Mouse (Mus musculus) hindbrain, embryonic 12.5 days (tissue): ENCODE data around the gene Tmem63b. TPM values are rescaled to one million over a fixed set of nuclear protein-coding genes. Genes with fewer than 3 reads are reported as not detected.
"Not testable (repeated sequence)": the region's sequence is repeated elsewhere in the genome, so short reads cannot be mapped to it uniquely, and the experiment has no call there.

Experiments
- ATAC-seq: fragments of 200-750 bp; cut with Nextera tagmentation; 2 replicates; pipeline ENCODE4 v1.8.0; 2017; ENCODE audit warnings: moderate TSS enrichment; ENCODE audit not compliant: low FRiP score
- H3K27ac ChIP-seq: fragments of 300-500 bp; sonication (generic); 2 replicates; pipeline ENCODE4 v1.5.1; 2016; ENCODE audit warnings: mild to moderate bottlenecking
- H3K27me3 ChIP-seq: fragments of 300-500 bp; sonication (generic); 2 replicates; pipeline ENCODE4 v1.6.1; 2016; ENCODE audit warnings: mild to moderate bottlenecking
- H3K36me3 ChIP-seq: fragments of 300-500 bp; sonication (generic); 2 replicates; pipeline ENCODE4 v1.6.1; 2016; ENCODE audit warnings: mild to moderate bottlenecking
- H3K4me1 ChIP-seq: fragments of 300-500 bp; sonication (generic); 2 replicates; pipeline ENCODE4 v1.6.1; 2016
- H3K4me2 ChIP-seq: fragments of 300-500 bp; sonication (generic); replicated peaks from 2 replicates; pipeline ENCODE4 v1.6.1; 2016; ENCODE audit warnings: mild to moderate bottlenecking
- H3K4me3 ChIP-seq: fragments of 300-500 bp; sonication (generic); 2 replicates; pipeline ENCODE4 v1.5.1; 2016; ENCODE audit warnings: mild to moderate bottlenecking
- H3K9ac ChIP-seq: fragments of 300-500 bp; sonication (generic); 2 replicates; pipeline ENCODE4 v1.6.1; 2016; ENCODE audit warnings: mild to moderate bottlenecking, moderate library complexity
- H3K9me3 ChIP-seq: fragments of 300-500 bp; sonication (generic); replicated peaks from 2 replicates; pipeline ENCODE4 v1.6.1; 2016; ENCODE audit warnings: mild to moderate bottlenecking
- WGBS: fragments of 180-500 bp; shearing (Covaris S2); methylation state at CpG from one replicate; pipeline ENCODE4 v1.1.7; 2016; 5-methylcytosine and 5-hydroxymethylcytosine counted together
- polyA plus RNA-seq: library from polyadenylated mRNA; unstranded; fragments of >200 nt; fragmentation: Nextera tagmentation; extraction: Ambion mirVana; gene quantifications from 2 replicates; pipeline ENCODE4 v1.2.1, GENCODE M21; 2016

The Tmem63b gene
- polyA plus RNA-seq, 1 experiment from 2014 or later: 102 TPM

- 65% methylated on average over 13 of the region's 13 CpGs for WGBS
- peak overlapping the region; percentile 36; the same call in 1 of the 2 replicates for H3K4me3 ChIP-seq
- H3K36me3 ChIP-seq: no peaks in the 10 kb centered on the region
- no peaks in the 10 kb centered on the region for H3K27me3 ChIP-seq
- H3K9me3 ChIP-seq: no peaks in the 10 kb centered on the region
- no peak overlapping the region for H3K27ac ChIP-seq
- peaks cover 13% of the 10 kb centered on the region for H3K4me1 ChIP-seq
- H3K9ac ChIP-seq: no peak overlapping the region
- H3K4me2 ChIP-seq: peak overlapping the region; percentile 73
- peak; percentile 7; the same call in 1 of the 2 replicates for ATAC-seq
Measured at GRCm38 (mm10) chr17:45628885-45629855, 57.5 kb downstream of the Tmem63b start.

GRCm38 (mm10) chr17:45628160-45628559 lies 58.5 kb downstream of the Tmem63b start:
- 20% methylated on average over 3 of the region's 3 CpGs for WGBS
- no peak overlapping the region for H3K27ac ChIP-seq
- ATAC-seq: no peak

GRCm38 (mm10) chr17:45626577-45627134 lies 60.0 kb downstream of the Tmem63b start:
- no peaks in the 10 kb centered on the region for H3K36me3 ChIP-seq
- 26% methylated on average over 15 of the region's 15 CpGs for WGBS
- peaks cover 13% of the 10 kb centered on the region for H3K4me1 ChIP-seq
- no peak overlapping the region for H3K4me3 ChIP-seq
- ATAC-seq: no peak
- H3K9ac ChIP-seq: no peak overlapping the region
- no peaks in the 10 kb centered on the region for H3K27me3 ChIP-seq
- H3K27ac ChIP-seq: no peak overlapping the region
- H3K9me3 ChIP-seq: no peaks in the 10 kb centered on the region
- peak overlapping the region; percentile 30 for H3K4me2 ChIP-seq

More at GRCm38 (mm10) chr17:45628160-45628559, 58.5 kb downstream of the Tmem63b start:
- no peak overlapping the region for H3K9ac ChIP-seq
- no peaks in the 10 kb centered on the region for H3K27me3 ChIP-seq
- H3K9me3 ChIP-seq: no peaks in the 10 kb centered on the region
- no peaks in the 10 kb centered on the region for H3K36me3 ChIP-seq
- peaks cover 13% of the 10 kb centered on the region for H3K4me1 ChIP-seq
- no peak overlapping the region for H3K4me2 ChIP-seq
- no peak overlapping the region for H3K4me3 ChIP-seq

DNA sequence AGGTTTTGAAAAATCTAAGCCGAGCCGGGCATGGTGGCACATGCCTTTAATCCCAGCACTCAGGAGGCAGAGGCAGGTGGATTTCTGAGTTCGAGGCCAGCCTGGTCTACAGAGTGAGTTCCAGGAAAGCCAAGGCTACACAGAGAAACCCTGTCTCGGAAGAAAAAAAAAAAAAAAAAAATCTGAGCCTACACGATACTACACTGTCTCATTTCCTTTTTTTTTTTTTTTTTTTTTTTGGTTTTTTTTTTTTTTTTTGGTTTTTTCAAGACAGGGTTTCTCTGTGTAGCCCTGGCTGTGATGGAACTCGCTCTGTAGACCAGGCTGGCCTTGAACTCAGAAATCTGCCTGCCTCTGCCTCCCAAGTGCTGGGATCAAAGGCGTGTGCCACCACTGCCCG lies 63.3 kb downstream of the Tmem63b start:
- H3K27ac ChIP-seq, ATAC-seq, H3K27me3 ChIP-seq, H3K36me3 ChIP-seq, H3K4me2 ChIP-seq, H3K9me3 ChIP-seq, H3K9ac ChIP-seq, H3K4me3 ChIP-seq: not testable (repeated sequence)
- peaks cover 14% of the 10 kb centered on the region for H3K4me1 ChIP-seq
- WGBS: 90% methylated on average over 8 of the region's 8 CpGs

DNA sequence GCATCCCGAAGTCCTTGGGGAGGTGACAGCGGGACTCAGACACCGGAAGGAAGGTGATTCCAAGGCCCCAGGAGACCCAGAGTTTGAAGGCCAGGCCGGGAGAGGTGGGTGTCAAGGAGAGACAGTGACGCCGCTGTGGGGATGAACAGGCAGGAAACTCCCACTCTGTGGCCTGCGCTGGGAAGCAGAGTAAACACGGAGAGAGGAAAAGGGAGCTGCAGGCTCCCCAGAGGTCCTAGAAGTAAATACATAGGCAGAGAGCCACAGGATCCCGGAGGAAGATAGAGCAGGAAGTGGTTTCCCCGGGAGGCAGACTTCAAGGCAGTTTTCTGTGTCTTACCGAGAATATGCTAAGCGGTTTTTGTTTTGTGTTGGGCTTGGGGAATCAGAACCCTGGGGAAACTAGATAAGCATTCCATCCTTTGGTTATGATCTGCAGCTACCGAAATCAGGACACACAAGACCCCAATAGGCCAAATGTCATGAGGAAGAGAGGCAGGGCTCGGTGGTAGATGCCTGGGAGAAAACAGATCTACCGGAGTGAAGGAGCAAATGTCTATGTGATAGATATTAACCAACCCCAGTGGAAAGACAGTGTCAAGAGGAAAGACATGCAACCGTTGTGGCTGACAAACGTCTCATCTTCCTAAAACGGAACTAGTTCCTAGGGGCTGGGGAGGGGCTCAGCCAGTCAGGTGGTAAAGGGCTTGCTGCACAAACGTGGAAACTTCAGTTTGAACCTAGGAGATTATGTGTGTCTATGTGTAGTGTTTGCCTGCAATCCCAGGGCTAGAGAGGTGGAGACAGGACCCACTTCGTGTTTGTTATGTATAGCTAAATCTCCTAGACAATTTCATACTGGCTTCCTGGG lies 67.1 kb downstream of the Tmem63b start:
- no peak for ATAC-seq
- H3K27ac ChIP-seq: peak overlapping the region; percentile 55; the same call in 1 of the 2 replicates
- H3K4me2 ChIP-seq: peak overlapping the region; percentile 37
- H3K36me3 ChIP-seq: no peaks in the 10 kb centered on the region
- no peaks in the 10 kb centered on the region for H3K9me3 ChIP-seq
- H3K27me3 ChIP-seq: 0 out of 2 replicates have a peak, but pooled peaks cover under 1% of the 10 kb centered on the region
- 28% methylated on average over 20 of the region's 20 CpGs for WGBS
- H3K4me1 ChIP-seq: peaks cover 10% of the 10 kb centered on the region
- no peak overlapping the region for H3K4me3 ChIP-seq
- 0 out of 2 replicates have a peak overlapping the region, but pooled peaks have one; percentile 29 for H3K9ac ChIP-seq

DNA sequence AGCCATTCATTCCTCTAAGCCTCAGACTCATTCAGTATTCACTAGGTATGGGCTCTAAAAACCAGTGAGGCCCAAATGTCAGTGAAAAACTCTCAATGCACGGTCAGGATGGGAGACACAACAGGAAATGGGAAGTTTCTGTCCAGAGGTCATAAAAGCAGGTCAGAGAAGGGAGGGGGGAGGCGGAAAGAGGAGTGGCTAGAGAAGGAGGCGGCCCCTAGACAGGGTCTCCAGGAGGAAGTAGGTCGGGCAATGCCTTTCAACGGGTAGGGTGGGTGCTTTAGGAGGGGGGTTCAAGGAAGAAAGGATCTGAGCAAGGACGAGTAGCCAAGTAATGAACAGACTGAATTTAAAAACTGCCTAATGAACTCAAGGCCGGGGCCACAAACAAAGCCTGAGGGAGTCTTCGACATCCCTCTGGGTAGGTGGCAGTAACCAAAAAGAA lies 67.7 kb downstream of the Tmem63b start:
- Histone ChIP-seq H3K9me3 (no peaks in the 10 kb centered on the region), H3K9ac (0 out of 2 replicates have a peak overlapping the region, but pooled peaks have one; percentile 29), H3K4me1 (peaks cover 10% of the 10 kb centered on the region), H3K4me3 (no peak overlapping the region), H3K27ac (peak overlapping the region; percentile 55; the same call in 1 of the 2 replicates), H3K36me3 (no peaks in the 10 kb centered on the region), H3K27me3 (0 out of 2 replicates have a peak, but pooled peaks cover 2% of the 10 kb centered on the region), H3K4me2 (peak overlapping the region; percentile 37)
- ATAC-seq: no peak
- 13% methylated on average over 8 of the region's 8 CpGs for WGBS

DNA sequence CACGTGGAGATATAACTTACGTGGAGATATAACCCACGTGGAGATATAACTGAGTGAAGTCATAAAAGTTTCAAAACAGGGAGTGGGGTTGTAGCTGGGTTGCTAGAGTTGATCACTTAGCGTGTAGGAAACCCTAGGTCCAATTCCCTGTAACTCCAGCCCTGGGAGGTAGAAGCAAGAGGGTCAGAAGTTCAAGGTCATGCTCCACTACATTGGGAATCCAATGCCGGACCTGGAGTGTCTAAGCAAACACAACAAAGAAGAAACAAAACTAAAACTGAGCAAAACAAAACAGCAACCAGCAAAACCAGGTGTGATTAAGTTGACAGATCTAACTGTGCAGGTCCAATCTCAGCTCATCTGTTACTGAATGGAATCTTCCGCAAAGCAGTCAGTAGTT lies 69.0 kb downstream of the Tmem63b start:
- Histone ChIP-seq H3K27ac (no peak overlapping the region), H3K9me3 (no peaks in the 10 kb centered on the region), H3K4me2 (no peak overlapping the region), H3K9ac (no peak overlapping the region), H3K4me3 (no peak overlapping the region), H3K4me1 (peaks cover 10% of the 10 kb centered on the region), H3K27me3 (0 out of 2 replicates have a peak, but pooled peaks cover 2% of the 10 kb centered on the region), H3K36me3 (no peaks in the 10 kb centered on the region)
- no peak for ATAC-seq
- 94% methylated on average over 6 of the region's 6 CpGs for WGBS

GRCm38 (mm10) chr17:45616679-45617078 lies 70.0 kb downstream of the Tmem63b start:
- ATAC-seq: no peak
- no peak overlapping the region for H3K4me2 ChIP-seq
- 0 out of 2 replicates have a peak, but pooled peaks cover 2% of the 10 kb centered on the region for H3K27me3 ChIP-seq
- H3K4me3 ChIP-seq: no peak overlapping the region
- no peak overlapping the region for H3K9ac ChIP-seq
- WGBS: 90% methylated on average over 3 of the region's 3 CpGs
- peaks cover 10% of the 10 kb centered on the region for H3K4me1 ChIP-seq
- H3K36me3 ChIP-seq: no peaks in the 10 kb centered on the region
- H3K27ac ChIP-seq: no peak overlapping the region
- H3K9me3 ChIP-seq: no peaks in the 10 kb centered on the region

GRCm38 (mm10) chr17:45616046-45616650 lies 70.6 kb downstream of the Tmem63b start:
- WGBS: 53% methylated on average over 4 of the region's 4 CpGs
- Histone ChIP-seq H3K9me3 (no peaks in the 10 kb centered on the region), H3K4me3 (no peak overlapping the region), H3K36me3 (no peaks in the 10 kb centered on the region), H3K9ac (no peak overlapping the region), H3K4me2 (no peak overlapping the region), H3K27ac (no peak overlapping the region), H3K27me3 (0 out of 2 replicates have a peak, but pooled peaks cover 2% of the 10 kb centered on the region), H3K4me1 (peaks cover 10% of the 10 kb centered on the region)
- no peak for ATAC-seq

- H3K9me3 ChIP-seq: no peaks in the 10 kb centered on the region
- WGBS: 89% methylated on average over 7 of the region's 7 CpGs
- peaks cover 4% of the 10 kb centered on the region; the same call in 1 of the 2 replicates for H3K4me1 ChIP-seq
- H3K36me3 ChIP-seq: no peaks in the 10 kb centered on the region
- H3K4me3 ChIP-seq: no peak overlapping the region
- H3K9ac ChIP-seq: no peak overlapping the region
- 0 out of 2 replicates have a peak, but pooled peaks cover 2% of the 10 kb centered on the region for H3K27me3 ChIP-seq
- H3K27ac ChIP-seq: no peak overlapping the region
- ATAC-seq: no peak
- no peak overlapping the region for H3K4me2 ChIP-seq
Measured at GRCm38 (mm10) chr17:45612921-45613320, 73.8 kb downstream of the Tmem63b start.

DNA sequence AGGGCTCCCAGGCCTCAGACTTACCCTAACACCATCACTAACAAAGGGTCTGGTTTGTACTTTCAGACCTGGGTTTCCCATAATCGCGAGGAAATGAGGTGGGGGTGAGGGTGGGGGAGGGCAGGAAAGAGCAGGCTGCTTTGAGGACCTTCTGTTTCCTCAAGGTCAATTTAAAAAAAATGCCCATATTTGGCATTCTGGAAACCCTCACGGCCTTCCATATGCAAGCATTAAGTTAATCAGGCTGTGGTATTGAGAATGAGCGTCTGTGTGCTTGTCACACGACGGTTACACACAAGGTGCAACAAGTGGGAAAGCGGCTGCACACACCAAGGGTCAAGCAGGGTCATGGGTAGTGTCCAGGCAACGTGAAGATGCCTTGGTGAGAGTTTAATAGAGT lies 74.7 kb downstream of the Tmem63b start:
- Histone ChIP-seq H3K9ac (no peak overlapping the region), H3K27me3 (0 out of 2 replicates have a peak, but pooled peaks cover 2% of the 10 kb centered on the region), H3K4me1 (peaks cover 4% of the 10 kb centered on the region; the same call in 1 of the 2 replicates), H3K9me3 (no peaks in the 10 kb centered on the region), H3K4me3 (no peak overlapping the region), H3K27ac (no peak overlapping the region), H3K36me3 (no peaks in the 10 kb centered on the region), H3K4me2 (no peak overlapping the region)
- no peak for ATAC-seq
- WGBS: 77% methylated on average over 8 of the region's 8 CpGs
